Mouse (Mus musculus): ENCODE results near the gene Ikzf3.

Ikzf3 gene

DNA sequence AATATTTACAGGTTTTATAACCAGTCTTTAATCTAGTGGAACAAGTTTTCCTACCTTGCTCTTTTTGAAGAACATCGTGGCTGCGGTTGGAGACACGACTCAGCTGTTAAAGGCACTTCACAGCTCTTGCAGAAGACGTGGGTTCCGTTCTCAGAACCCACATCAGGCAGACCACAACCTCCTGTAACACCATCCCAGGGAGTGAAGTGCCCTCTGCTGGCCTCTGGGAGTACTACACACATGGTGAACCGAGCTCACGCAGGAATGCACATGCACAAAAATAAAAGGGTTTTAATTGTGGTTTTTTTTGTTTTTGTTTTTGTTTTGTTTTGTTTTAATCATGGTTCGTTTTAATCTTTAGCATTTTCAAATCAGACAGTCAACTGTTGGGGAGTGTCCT, 22.5 kb upstream of the Ikzf3 start:
- no peak for DNase-seq

DNA sequence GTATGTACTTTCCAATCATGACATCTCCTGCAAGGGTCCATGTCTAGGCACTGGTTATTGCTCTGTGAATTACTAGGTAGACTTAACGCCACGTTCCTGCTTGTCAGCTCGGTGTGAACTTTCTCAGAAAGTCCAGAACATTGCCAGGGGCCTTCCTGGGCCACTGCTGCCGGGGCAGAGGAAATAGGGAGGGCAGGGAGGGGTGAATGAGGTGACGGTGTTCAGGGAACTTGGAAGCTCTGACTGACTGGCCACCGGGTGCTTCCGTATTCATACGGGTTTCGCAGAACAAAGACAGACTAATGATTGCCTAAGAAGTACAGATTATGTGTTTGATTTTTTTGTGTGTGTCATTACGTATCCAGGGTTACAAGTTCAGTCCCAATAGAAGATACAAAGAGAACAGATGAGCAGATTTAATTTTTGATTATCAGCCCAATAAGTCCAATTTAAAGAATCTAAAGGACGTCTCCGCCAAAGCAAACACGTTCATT, 18.1 kb upstream of the Ikzf3 start:
- no peak for DNase-seq

- DNase-seq: no peak
Observed at GRCm38 (mm10) chr11:98563025-98563424, 17.2 kb upstream of the Ikzf3 start.

DNA sequence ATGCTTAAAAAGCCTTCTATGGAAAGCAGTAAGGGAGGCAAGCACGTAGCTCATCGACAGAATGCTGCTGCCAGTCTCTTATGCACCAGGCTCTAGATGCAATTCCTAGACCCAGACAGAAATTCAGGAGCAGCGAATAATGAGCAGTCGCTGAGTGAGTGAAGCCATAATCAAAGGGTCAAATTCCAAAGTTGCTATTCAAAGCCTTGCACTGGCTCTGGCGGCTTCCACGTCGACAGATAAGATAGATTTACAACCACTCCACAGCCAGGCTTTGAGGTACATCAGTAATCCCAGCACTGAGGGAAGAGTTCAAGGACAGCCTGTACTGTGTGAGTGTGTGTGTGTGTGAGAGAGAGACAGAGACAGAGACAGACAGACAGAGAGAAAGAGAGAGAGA, 15.1 kb upstream of the Ikzf3 start:
- DNase-seq: no peak

GRCm38 (mm10) chr11:98555124-98555700, 9.4 kb upstream of the Ikzf3 start:
- DNase-seq: no peak

GRCm38 (mm10) chr11:98553966-98554365, 8.1 kb upstream of the Ikzf3 start:
- DNase-seq: no peak

- DNase-seq: peak; percentile 92
Observed at GRCm38 (mm10) chr11:98550975-98551828, 5.4 kb upstream of the Ikzf3 start, which contains the start of gene Zpbp2. Gene Zpbp2, plus strand, starts transcription at chr11:98551097.

DNA sequence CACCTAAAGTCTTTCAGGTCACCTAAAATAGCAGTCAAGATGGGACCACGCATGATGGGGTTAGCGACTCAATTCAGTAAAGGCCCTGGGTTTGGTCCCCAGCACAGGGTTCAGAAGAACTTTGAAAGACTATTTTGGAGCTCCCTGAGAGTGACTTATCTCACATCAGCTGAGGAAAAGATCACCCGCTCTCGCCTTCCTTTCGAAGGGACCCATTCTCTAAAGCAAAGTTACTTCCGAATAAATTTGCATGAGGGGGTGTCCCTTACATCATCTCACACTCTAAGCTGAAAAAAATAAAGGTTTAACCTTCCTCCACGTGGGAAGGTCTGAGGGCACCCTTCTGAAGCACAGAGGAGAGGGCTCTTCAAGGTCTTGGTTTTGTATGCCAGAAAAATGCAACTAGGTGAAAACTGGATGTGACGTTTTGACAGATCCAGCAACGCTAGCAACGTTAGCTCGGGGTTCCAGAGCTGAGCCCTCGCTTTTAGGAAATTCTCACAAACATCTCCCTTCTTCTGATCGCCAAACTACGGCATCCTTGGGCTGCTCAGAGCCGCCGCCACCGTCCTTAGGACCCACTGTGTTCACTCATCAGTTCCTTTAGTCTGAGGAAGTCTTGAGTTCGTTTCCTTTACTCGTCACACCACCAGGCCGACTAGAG, 4.6 kb upstream of the Ikzf3 start:
- no peak for DNase-seq

DNA sequence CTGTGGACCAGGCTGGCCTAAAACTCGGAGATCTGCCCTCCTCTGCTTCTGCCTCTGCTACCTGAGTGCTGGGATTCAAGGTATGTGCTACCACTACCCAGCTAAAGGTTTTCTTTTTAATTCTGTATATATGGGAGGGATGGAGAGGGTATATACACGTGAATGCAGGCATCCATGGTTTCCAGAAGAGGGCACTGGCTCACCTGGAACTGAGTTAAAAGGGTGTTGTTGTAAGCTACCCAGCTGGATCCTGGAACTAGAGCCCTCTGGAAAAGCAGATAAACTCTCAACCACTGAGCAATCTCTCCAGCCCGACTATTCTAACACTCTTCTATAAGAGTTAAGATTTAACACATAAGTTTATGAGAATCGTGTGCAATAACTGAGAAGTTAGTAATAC, 3.5 kb upstream of the Ikzf3 start:
- no peak for DNase-seq

GRCm38 (mm10) chr11:98547308-98547693, 1.5 kb upstream of the Ikzf3 start:
- DNase-seq: no peak

- no peak for DNase-seq
Observed at GRCm38 (mm10) chr11:98546529-98547307, 887 bp upstream of the Ikzf3 start.

- no peak for DNase-seq
Observed at GRCm38 (mm10) chr11:98544890-98545677, 747 bp downstream of the Ikzf3 start.

- no peak for DNase-seq
Observed at GRCm38 (mm10) chr11:98543414-98543813, 2.4 kb downstream of the Ikzf3 start.

DNA sequence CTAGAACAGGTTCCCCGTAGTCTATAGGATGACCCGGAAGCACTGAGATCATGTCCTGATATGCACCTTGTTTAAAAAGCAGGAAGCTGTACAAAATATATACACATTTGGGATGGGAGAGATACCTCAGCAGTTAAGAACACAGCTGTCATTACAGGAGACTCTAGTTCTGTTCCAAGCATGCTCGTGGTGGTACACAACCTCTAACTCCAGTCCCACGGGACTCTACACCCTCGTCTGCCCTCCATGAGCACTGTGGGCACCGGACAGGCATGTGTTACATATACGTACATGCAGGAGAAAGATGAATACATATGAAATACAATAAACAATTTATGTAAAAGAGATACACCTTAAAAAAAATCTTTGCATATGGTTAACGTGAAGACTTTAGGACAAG, 3.3 kb downstream of the Ikzf3 start:
- no peak for DNase-seq

DNA sequence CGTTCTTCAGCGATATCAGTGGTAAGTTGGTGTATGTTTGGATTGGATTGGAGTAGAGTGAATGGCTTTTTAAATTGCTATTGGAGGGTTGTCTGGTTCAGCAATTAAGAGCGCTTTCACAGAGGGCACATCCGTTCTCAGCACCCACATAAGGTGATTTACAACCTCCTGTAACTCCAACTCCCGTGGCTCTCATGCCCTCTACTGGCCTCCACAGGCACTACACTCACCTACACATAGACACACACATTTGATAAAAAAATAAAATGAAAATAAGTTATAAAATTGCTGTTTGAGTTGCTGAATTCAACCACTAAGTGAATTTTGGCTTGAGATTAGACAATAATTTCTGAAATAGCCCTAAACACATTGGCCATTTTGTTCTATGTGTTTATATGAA, 5.5 kb downstream of the Ikzf3 start:
- no peak for DNase-seq

DNA sequence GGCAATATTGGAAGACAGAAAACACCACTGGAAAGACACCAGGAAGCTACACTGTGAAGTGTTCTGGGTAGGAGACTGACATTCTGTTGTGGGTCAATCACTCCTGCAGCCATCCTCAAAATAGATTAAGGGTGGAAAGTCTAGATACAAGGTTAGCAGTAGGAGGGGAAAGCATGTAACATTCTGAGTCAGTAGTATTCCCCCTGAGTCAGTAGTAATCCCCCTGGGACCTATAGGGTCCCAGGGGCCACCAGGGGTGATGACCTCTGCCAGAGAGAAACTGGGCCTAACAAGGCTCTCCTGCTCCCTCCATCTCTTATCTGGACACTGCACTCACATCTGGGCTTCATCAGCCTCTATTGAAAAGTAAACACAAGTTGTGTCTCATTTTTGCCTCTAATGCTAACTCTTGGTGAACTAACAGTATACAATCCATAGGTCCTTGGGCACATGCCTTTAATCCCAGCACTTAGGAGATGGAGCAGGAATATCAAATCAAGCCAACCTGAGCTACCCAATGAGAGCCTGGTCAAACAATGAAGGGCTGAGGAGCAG, 8.3 kb downstream of the Ikzf3 start:
- DNase-seq: no peak

GRCm38 (mm10) chr11:98526824-98527461, 18.9 kb downstream of the Ikzf3 start:
- no peak for DNase-seq

DNA sequence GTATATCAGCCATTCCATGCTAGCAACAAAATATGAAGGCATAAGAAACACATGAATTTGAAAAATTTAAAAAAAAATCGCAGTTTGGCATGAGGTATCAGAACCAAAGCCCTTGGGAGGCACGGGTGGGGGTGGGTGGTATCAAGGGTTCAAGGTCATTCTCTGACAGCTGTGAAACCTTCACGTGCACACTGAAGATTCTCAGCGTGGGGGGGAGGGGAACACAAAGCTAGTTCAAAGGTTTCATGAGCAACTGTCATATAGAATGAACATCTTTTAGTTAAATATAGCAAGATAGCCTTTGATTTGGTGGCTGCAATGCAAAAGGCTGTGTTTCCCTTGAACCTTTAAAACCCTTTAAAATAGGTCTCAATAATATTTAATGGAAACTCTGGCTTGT, 20.7 kb downstream of the Ikzf3 start:
- DNase-seq: no peak

GRCm38 (mm10) chr11:98520468-98520867, 25.4 kb downstream of the Ikzf3 start:
- no peak for DNase-seq

GRCm38 (mm10) chr11:98513356-98513936, 32.4 kb downstream of the Ikzf3 start:
- DNase-seq: no peak

- DNase-seq: no peak
Observed at GRCm38 (mm10) chr11:98512881-98513280, 33.0 kb downstream of the Ikzf3 start.
